Mouse (Mus musculus): ENCODE measurements around the gene Ndufs4. TPM values are rescaled to one million over a fixed set of nuclear protein-coding genes. Genes with fewer than 3 reads are reported as not detected.

The Ndufs4 gene
- total RNA-seq, 2 experiments from 2014 or later, result 410 to 451 TPM

Other genes starting within 250 kb of the Ndufs4 start
- gene Fst, start 70.7 kb upstream of the Ndufs4 start, total RNA-seq (2021), result 10 to 100 TPM; 21.9 to 42.6 TPM

Measured in adrenal gland, postnatal 10 days (tissue).